Mouse (Mus musculus) heart, postnatal 0 days (tissue): ENCODE results near the gene Fgfr1op2.

ENCODE experiments used
- CTCF ChIP-seq: IDR thresholded peaks from 2 replicates; pipeline ENCODE4 v1.5.1; 2016; ENCODE audit warnings: antibody characterized with exemption, control low read depth, low read depth
- EP300 ChIP-seq: IDR thresholded peaks from 2 replicates; pipeline ENCODE4 v1.6.1; 2016; ENCODE audit warnings: antibody characterized with exemption, low read depth

DNA sequence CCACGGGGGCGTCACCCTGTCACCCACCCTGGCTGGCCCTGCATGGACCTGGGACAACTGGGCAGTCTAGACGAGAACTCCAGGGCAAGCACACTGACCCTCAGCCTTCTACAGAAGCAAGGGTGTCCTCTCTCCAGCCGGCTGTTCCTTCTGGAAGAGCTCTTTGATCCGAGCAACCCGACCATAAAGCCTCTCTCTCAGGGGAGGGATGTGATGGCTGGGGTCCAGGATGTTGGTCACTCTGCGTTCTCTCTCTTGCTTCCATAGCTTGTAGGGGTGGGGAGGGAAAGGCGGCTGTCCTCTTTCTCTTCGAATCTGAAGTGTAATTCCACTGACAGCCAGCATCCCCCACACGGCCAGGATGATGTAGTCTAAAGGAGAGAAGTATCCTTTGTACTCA lies 26.6 kb downstream of the Fgfr1op2 start:
- TF ChIP-seq CTCF (no peak), EP300 (no peak)
